Mouse (Mus musculus) left cerebral cortex, adult 9 months (tissue): ENCODE results near the gene Tfrc.
A peak's percentile ranks its signal among the peaks of the same experiment; 100 is the strongest.

Experiments used
- DNase-seq, 2 experiments: peaks; one replicate each; pipeline ENCODE4 v3.0.0; 2022; ENCODE audit warnings: low spot score in 2 of 2

Gene Tfrc

DNA sequence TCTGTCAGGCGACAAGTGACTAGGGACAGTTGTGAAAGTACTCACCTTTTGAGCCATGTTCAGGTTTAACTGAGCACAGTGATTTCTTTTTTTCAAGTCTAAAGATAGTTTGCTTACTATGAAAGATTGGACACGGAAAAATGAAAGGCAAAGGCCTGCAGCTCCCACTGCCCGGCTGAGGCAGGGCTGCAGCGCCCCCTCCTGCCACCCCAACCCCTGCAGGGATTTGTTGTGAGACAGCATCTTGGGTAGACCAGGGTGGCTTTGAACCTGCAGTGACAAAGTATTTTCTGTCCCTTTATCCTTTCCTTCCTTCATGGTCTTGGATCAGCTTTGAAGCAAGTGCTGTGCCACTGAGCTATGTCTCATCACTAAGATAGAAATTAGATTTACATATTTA lies 59.8 kb downstream of the Tfrc start:
- DNase-seq, result no peak

DNA sequence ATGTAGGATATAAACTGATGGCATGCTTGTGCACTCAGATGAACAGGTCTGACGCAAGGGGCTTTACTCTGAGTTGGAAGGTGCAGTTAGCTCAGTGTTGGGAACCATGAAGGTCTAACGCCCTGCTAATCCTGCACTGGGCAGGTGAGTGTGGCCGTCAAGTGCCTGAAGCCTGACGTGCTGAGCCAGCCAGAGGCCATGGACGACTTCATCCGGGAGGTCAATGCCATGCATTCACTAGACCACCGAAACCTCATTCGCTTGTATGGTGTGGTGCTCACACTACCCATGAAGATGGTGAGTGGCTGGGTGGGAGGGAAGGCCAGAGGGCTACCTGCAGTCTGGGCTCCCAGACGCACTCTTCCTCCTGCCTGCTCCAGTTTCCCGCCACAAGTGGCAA lies 60.5 kb downstream of the Tfrc start:
- no peak for DNase-seq

DNA sequence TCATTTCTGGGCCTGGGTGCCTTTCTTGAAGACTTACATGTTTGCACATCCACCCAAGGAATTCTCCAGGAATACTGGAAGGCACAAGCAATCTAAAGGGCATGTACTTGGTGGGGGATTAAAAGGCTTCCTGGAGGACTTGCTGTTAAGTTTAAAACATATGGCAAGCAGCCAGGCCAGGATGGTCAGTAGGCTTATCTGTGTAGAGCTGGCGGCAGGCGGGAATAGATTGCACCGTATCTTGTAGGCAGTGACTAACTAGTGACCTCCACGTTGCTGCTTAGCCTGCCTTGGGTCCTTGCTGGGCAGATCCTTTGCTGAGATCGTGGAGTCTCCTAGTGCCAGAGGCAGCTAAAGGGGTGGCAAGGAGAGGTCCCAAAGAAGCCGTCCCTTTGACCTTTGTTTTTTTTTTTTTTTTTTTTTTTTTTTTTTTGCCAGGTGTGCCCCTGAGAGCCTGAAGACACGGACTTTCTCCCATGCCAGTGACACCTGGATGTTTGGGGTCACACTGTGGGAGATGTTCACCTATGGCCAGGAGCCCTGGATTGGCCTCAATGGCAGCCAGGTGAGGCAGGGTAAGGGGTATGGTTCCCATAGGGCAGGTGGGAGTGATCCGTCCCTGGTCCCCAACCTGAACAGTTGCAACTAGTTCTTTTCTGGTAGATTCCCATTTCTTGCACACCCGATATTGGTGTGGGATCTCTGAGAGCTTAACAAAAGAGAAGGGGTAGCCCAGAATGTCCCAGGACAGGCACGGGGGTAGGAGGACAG lies 61.8 kb downstream of the Tfrc start:
- DNase-seq, result no peak

DNA sequence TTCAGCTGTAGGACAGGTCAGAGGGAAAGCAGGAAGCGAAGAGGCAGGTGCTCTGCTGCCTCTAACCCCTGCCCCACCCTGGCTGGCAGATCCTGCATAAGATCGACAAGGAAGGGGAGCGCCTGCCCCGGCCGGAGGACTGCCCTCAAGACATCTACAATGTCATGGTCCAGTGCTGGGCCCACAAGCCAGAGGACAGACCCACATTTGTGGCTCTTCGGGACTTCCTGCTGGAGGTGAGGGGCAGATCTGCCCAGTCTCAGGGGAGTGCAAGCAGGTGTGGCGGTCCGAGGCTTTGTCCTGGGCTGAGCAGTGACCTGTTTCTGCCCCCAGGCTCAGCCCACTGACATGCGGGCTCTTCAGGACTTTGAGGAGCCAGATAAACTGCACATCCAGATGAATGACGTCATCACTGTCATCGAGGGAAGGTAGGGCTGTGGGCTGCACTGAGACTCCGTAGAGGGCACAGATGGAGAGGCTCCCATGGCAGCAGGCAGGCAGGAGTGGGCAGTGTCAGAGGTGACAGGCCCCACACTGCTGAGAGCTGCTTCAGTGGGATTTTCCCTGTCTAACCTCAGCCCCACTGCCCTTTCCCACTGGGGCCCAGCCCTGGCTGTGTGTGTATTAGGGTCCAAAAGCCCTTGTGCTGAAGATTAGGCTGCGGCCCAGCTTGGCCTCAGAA lies 62.6 kb downstream of the Tfrc start:
- DNase-seq, result no peak

DNA sequence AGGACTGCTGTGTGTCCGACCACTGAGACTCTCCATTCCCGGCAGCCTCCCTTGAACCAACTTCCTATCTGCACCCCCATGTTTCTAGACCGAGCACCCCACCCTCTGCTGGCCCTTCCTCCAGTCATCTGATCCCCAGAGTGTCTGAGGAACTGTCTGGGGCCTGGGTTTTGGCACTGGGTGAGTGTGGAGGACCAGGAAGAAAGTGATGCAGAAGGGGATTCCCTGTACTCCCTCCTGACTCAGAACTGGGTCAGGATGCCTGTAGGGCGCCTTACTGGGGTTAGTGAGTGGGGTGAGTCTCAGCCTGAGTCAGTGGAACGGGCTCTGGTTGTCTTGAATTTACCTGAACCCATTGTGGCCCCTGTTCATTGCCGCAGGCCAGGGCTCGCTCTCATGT lies 63.5 kb downstream of the Tfrc start:
- no peak for DNase-seq

DNA sequence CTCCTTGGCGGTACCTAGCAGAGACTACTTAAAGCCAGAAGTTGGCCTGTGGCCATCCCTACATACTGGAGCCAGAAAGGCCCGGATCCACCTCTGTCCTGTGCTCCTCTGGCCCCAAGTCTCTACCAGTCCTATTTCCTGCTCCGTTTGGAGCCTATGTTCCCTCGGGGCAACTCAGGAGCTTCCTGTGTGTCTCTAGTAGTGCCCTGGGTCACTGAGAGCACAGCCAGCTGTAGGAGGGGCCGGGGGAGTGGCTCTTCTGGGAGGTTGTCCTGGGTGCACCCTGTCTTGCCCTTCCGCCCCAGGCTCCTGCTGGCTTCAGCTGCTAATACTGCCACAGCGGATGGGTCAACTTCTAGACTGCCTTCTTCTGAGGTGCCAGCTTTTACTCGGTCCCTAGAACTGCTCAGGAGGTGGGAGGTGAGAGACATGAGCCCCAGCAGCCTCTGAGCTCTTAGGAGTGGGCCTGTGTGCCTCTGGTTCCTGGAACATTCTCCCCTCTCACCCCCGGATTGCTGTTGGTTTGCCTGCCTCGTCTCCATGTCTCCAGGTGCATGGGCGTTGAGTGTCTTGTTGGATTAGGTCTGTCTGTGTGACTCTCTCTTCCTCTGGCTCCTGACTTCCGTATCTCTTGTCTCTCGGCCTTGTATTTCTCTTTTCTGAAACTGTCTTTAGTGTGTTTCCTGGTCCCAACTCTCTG lies 64.3 kb downstream of the Tfrc start:
- DNase-seq, result no peak

DNA sequence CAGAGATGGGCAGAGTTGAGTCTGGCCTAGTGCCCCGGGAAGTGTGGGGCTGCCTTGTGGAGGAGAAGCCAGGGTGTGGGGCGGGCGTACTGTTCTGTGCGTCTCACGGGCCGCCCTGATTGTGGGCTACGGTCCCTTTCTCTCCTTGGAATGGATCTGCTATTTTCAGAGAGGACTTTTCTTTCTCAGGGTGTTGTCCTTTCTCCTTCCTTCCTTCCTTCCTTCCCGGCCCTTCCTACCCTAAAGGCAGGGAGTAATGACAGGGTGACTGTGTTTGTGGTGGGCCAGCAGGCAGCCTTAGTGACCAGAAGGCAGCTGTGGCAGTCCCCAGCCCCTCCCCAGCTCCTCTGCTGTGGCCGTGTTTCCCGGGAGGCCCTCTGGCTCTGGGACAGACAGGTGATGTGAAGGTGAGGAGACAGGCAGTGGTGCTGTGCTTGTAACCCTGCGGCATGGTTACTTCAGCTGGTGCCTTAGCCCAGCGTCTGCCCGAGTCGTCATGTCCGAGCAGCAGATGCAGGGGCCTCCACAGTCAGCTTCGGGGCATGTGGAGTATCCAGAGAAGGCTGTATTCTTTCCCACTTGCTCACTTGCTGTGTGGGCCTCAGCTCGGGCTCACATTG lies 65.5 kb downstream of the Tfrc start:
- DNase-seq, result no peak

DNA sequence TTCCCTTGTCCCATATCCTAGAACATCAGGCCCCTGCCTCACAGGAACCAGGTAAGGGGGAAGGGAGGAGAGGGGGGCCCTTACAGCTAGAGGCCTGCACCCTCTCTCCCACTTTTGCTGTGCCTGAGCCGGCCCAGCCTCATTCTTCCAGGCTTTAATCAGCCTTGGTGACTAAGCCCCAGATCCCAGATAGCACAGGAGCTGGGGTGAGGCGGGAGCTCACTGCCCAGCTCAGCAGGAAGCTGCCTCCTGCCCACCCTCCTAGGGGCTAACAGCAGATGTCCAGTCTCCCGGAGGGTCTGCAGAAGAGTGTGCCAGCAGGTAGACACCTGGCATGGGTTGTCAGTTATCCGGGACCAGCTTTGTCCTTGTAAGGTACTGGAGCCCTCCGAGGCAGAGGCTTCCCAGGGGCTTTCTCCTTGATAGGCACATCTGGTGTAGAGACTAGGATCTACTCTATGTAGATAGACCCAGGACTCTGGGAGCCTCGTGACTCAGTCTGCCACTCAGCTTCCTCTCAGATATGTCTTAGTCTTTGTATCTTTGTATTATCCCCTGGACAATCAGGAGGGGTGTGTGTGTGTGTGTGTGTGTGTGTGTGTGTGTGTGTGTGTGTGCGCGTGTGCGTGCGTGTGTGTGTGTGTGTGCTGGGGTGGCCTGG lies 68.5 kb downstream of the Tfrc start:
- DNase-seq, result no peak

DNA sequence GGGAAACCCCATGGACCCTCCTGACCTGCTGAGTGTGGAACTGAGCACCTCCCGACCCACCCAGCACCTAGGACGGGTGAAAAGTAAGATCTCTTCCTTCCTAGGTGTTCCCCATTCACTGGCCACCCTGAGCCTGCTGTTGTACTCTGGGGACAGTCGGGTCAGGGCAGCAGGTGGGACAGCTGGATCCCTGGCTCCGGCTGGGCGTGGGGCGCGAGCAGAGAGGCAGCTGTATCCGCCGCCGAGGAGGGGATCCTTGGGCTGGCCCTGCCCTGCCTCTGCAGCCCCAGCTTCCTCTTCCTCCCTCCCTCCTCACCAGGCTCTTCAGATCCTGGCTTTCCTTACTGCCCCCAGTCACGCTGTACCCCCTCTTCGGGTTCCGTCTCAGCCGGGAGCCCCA lies 69.2 kb downstream of the Tfrc start:
- DNase-seq, result no peak

DNA sequence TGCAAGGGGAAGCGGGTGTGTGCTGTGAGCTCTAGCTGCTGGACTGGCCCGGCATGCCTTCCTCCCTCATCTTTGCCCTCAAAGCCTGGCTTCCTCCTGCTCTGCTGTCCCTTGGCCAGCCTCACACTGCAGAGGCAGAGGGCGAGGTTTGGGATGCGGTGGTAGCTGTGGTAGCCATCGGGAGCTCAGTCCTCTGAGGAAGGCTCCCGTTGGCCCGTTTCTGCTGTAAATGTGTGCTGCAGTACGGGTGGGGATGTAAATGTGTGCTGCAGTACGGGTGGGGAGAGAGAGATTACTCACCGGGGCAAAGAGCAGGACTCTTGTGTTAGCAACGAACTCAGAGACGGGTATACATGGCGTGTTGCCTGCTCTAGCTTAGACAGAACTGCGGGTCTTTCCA lies 70.1 kb downstream of the Tfrc start:
- DNase-seq, result no peak

DNA sequence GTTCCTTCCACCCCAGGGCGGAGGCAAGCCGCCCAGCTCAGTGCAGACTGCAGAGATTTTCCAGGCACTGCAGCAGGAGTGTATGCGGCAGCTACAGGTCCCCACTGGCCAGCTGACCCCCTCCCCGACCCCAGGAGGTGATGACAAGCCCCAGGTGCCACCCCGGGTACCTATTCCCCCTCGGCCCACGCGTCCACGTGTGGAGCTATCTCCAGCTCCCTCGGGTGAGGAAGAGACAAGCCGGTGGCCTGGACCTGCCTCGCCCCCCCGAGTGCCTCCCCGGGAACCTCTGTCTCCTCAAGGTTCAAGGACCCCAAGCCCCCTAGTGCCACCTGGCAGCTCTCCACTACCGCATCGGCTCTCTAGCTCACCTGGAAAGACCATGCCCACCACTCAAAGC lies 71.3 kb downstream of the Tfrc start:
- DNase-seq, result no peak

DNA sequence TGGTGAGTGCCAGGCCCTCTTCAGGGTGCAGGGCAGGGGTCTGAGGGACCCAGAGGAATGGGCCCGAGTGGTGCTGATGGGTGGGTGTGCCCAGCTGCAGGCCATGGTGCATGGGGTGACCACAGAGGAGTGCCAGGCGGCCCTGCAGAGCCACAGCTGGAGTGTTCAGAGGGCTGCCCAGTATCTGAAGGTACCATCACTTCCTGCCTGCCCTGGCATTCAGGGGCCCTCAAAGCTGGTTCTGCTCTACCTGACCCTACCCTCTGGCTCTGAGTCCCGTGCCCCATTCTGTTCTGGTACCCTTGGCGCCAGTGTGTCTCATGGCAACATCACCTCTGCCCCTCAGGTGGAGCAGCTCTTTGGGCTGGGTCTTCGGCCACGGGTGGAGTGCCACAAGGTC lies 72.1 kb downstream of the Tfrc start:
- no peak for DNase-seq

DNA sequence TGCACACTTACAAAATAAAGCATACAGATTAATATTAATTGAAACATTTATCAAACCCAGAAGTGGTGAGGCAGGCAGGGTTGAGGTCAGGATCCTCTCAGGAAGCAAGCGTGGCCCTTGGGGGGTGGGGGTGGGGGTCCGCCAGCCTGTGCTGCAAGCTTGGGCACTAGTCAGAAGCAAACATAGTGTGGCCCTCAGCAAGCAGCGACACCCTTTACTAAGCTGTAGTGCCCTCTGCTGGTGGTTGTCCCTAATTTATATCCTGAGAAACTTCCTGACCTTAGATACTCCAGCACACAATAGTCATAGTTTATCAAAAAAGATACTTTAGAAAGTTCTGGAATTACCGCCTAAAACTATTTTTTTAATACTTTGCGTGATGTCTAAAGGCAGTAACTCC lies 73.5 kb downstream of the Tfrc start:
- DNase-seq, result peak in 1 of 2 experiments; percentile 72
